Mouse (Mus musculus) megakaryocyte-erythroid progenitor cell, adult 5 weeks (primary cell): ENCODE results near the gene Sgms2. TPM values are rescaled to one million over a fixed set of nuclear protein-coding genes. Genes with fewer than 3 reads are reported as not detected.

Source experiments
- polyA plus RNA-seq: library from polyadenylated mRNA; stranded (reverse); fragments of >175 nt; gene quantifications from 2 replicates; pipeline ENCODE4 v1.2.3, GENCODE M21; 2012

The Sgms2 gene
- 15.3 and 23.6 TPM in 2 replicates for polyA plus RNA-seq

DNA sequence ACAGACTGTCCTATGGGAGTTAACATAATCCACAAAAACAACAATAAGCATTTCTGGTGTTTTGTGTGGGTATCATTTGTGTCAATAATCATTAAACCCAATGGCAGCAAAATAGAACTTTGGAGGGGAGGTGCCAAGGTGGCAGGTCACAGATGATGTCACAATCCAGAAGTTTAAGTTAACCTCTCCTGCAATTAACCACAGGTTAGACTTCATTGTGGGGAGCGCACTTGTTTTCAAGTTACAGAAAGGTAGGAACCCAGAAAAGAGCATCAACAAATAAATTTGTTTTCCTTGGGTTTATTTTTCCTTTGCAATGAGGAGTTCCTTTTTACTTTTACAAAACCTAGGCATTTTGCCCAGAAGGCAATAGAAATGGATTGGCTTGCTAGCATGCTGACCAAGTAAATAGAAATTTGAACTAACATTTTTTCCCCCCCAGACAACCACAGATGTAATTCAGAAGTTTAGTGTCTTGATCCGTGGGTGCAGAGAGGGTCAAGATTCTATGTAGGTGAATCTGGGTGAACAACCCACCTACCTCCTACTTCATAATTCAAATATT is at the start of gene Sgms2:
Sgms2 (minus strand) TSS at position 51 of the 565 bp plus-strand sequence.

DNA sequence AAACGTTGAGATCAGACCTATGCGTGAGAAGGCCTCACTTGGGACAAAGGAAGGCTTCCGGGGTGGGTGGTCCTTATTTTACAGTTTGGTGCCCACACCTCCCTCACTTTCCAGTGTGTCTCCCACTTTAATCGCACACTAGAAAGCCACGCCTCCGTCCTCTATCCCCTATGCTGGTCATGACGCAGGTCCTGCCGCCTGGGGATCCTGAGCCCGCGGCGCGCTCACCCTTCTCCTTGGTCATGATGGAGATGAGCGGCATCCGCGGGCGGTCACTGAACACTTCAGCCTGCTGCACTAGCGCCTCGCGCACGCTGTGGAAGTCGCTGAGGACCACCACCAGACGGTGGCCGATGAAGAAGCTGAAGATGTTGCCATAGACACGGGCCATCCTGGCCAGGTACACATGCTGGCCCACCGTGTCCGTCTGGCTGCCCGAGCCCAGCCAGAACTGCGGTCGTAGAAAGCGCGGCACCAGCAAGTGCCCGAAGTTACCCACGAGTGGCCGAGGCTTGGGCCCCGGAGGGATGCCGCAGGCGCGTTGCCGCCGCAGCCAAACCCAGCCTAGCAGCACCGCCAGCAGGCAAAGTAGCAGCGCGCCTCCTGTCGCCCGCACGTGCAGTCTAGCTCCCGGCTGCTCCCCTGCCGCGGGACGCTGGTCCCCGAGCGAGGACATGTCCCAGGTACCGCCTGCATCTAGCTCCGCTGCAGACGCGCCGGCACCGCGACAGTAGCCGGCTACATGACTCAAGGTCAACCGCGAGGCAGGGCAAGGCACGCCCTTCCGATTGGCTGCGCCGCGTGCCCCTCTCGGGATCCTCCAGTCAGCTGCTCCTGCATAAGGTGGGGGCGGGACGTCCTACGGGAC is 188.5 kb downstream of the Sgms2 start, which contains the start of gene Cyp2u1:
Cyp2u1 (minus strand) TSS at position 776 of the 868 bp plus-strand sequence.

DNA sequence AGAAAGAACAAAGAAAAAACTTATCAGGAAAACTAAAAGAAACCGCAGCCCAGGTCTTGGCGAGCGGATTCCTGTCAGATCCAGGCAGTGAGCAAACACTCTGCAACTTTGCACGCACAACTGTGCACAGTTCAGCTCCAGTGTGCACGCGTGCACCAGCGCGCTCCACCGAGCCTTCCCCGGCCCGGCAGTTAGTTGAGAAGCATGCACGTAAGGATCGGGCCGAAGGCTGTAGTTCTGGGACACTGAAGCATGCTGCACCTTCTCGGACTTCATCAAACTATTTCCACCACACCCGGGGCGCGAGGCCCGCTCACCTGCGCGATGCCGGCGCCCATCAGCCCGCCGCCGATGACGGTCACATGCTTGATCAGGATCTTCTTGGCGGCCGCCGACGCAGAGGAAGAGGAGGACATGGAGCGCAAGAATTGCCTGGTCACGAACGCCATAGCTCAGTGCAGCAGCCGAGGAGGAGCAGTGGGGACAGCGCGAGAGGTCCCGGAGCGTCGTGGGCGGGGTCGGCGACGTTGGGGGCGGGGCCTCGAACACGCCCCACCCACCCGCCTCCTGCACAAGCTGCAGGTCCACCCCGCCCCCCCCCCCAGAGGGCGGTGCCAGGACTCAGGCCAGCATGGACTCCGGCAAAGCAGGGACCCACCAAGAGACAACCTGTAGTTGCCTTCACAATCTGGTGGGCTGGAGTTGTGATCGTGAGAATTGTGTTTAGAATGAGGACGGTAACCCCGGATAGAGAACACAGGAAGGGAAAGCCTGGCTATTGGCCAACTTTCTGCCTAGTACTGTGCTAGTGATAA is 219.4 kb downstream of the Sgms2 start, which contains the start of gene Hadh:
Hadh (minus strand) TSS at position 543 of the 815 bp plus-strand sequence.

Other genes starting within 250 kb of the Sgms2 start
- gene Hadh, start 219.3 kb downstream of the Sgms2 start, polyA plus RNA-seq, result 34.0 and 34.9 TPM in 2 replicates
- 0.14 and 0.21 TPM in 2 replicates for gene Cyp2u1, start 188.2 kb downstream of the Sgms2 start, polyA plus RNA-seq
- 16.2 and 17.4 TPM in 2 replicates for gene Papss1, start 73.4 kb upstream of the Sgms2 start, polyA plus RNA-seq